Mouse (Mus musculus) erythroid progenitor cell, adult 5-6 weeks (primary cell): ENCODE data around the gene Gm37240. TPM values are rescaled to one million over a fixed set of nuclear protein-coding genes. Genes with fewer than 3 reads are reported as not detected.
"Not testable (repeated sequence)": the region's sequence is repeated elsewhere in the genome, so short reads cannot be mapped to it uniquely, and the experiment has no call there.

ENCODE experiments used
- ATAC-seq: replicated peaks from 2 replicates; pipeline ENCODE4 v1.8.0; 2016; ENCODE audit warnings: moderate number of reproducible peaks, mild to moderate bottlenecking, moderate TSS enrichment, inconsistent platforms; ENCODE audit not compliant: poor library complexity, low FRiP score, severe bottlenecking
- total RNA-seq, 2 experiments: library from RNA; stranded (forward) in 1 of 2; stranded (reverse) in 1 of 2; fragments of 150-400 nt in 1 of 2; fragments of 186-747, 209-891 nt in 1 of 2; gene quantifications; 2 replicates each; pipeline versions ENCODE4 v1.2.3 to v1.2.4; 2015 to 2017; ENCODE audit warnings: low replicate concordance in 2 of 2

The Gm37240 gene
- total RNA-seq, 2 experiments from 2014 or later: not detected

DNA sequence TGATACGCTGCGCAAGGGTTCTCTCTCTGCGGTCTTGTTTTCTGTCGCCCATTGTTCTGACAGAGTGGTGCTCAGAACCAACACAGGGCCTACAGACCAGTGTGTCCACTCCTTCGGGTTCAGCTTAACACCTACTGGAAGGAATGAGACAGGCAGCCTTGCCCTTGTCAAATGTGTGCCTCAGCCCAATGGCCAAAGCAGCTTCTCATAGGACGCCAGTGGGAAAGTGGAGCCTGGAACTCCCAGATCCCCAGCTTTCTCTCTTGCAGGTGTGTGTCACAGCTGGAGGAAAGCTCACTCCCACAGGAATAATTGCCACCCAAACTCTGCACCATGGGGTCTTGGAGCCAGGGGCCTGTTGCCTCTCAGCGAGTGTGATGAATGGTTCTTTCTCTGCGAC, 1222.6 kb downstream of the Gm37240 start:
- no peak for ATAC-seq

- no peak for ATAC-seq
Observed at GRCm38 (mm10) chr3:84663858-84664257, 1223.5 kb downstream of the Gm37240 start.

DNA sequence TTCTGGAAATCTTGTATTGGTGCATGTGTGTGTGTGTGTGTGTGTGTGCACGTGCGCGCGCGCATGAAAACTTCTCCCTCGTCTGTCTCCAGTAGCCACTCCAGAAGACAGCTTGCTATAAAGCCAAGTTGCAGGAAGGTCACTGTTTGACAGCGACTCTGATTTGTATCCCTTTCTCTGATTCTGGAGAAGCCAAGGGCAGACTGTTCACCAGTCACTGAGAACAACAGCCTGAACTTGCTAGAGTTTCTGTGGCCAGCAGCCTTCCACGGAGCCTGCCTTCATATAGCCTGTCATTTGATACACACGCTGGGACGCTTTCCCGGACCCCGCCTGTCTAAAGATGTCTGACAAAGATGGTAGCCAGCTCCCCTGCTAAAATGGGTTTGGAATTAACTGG, 1224.2 kb downstream of the Gm37240 start:
- no peak for ATAC-seq

DNA sequence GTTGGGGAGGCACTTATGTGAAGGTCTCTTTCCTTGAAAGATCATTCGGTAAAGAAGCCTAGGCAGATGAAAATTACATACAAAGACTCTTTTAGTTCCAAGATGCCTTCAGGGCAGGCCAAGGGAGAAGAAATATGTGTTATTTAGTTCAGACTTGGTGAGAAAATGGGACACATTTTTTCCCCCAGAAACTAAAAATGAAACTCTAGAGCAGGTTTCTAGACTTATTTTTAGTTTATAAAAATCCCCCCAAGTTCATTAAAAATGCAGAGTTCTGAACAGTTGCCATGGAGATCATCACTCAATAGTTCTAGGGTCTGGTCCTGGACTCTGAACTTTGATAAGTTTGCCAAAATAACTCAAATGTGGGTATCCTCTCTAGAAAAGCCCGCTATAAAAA, 1226.9 kb downstream of the Gm37240 start:
- no peak for ATAC-seq

- no peak for ATAC-seq
Observed at GRCm38 (mm10) chr3:84658872-84659271, 1228.4 kb downstream of the Gm37240 start.

DNA sequence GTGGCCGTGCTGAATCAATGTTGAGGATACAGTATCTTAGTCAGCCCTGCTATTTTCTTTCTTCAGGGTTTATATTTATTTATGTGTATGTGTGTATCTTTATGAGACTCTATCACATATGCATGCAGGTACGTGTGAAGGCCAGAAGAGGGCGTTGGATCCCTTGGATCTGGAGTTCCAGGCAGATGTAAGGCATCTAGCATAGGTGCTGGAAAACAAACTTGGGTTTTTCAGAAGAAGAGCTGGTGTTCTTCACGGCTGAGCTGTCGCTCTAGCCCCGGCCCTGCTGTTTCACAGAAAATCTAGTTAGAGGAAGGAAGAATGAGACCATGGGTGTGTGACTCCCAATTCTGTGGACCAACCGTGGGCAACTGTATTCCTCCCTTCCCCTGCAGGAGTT, 1229.3 kb downstream of the Gm37240 start:
- ATAC-seq: no peak

DNA sequence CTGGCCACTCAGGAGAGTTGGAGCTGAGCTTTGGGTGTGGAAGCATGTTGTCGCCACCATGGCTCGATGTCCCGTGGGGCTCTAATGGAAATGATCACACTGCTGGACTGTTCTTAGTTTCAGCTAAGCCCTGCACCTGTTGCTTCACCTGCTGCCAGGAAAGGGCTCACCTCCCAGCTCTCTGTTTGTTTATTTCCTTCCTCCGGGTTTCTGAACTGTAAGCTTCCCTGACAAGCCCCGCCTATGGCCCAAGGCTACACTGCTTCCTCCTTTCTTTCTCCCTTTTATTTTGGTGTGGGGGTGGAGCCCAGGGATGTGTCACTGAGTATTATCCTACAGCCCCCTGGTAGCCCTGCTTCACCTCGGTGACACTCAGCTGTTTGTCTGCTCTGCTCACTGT, 1230.1 kb downstream of the Gm37240 start:
- ATAC-seq: no peak

DNA sequence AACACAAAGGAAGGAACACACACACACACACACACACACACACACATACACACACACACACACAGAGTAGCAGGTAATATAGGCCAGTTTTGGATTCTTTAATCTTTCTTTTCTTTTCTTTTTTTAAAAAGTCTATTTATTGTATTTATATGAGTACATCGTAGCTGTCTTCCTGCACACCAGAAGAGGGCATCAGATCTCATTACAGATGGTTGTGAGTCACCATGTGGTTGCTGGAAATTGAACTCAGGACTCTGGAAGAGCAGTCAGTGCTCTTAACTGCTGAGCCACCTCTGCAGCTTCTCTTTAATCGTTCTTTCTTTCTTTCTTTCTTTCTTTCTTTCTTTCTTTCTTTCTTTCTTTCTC, 1231.5 kb downstream of the Gm37240 start:
- ATAC-seq: not testable (repeated sequence)

GRCm38 (mm10) chr3:84654900-84655784, 1232.2 kb downstream of the Gm37240 start:
- no peak for ATAC-seq

DNA sequence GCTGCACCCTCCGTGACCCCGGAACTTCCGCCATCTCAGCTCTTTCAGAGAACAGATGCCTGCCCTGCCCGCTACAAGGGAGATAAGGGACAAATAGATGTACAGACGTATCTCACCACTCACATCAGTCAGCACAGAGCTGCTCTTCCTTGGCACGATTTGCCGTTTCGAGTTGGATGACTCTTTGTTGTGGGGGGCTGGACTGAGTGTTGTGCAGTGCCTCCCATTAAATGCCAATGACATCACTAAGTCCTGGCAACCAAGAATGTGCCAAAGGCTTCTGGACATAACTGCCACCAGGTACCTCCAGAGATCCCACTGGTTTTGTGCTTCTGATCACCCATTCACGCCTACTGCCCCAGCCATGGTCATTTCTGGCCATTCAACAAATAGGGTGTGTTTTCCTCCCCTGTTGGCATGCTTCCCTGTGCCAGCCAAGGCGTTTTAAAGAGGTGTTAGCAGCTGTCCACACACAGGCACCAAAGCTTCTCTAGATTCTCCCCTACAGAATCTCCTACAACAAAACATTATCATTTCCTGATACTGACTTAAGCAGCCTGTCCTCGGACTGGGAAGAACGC, 1233.0 kb downstream of the Gm37240 start:
- ATAC-seq: 0 out of 2 replicates have a peak, but pooled peaks have one; percentile 30

DNA sequence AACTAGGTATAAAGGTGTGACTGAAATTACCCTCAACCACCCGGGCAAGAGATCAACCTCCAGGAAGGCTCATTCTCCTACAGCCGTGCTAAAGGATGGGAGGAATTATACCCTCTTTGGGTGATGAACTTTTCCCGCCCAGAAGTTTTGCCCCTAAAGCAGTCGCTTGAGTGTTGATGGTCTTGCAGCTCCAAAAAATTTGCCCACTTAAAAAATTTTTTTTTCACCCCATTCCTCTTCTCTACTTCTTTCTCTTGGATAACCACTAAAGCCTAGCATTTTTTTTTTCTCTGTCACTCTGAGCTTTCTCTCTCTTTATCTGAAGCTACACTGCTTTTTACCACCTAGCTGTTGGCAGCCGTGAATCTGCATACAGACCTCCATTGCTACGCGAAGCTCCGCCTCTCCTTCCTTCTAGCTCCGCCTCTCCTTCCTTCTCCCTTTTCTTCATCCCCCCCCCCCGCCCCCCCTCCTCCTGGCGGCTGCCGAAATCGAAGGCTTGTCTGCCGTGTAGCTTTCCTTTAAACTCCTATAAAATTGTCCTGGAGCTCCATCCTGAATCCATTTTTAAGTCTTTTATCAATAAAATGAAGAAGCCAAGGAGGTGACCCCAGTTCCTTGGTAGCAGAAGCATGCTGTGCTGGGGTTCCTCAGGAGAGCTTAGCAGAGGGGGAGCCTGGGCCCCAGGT, 1233.6 kb downstream of the Gm37240 start:
- no peak for ATAC-seq

GRCm38 (mm10) chr3:84652643-84653556, 1234.4 kb downstream of the Gm37240 start:
- ATAC-seq: no peak

DNA sequence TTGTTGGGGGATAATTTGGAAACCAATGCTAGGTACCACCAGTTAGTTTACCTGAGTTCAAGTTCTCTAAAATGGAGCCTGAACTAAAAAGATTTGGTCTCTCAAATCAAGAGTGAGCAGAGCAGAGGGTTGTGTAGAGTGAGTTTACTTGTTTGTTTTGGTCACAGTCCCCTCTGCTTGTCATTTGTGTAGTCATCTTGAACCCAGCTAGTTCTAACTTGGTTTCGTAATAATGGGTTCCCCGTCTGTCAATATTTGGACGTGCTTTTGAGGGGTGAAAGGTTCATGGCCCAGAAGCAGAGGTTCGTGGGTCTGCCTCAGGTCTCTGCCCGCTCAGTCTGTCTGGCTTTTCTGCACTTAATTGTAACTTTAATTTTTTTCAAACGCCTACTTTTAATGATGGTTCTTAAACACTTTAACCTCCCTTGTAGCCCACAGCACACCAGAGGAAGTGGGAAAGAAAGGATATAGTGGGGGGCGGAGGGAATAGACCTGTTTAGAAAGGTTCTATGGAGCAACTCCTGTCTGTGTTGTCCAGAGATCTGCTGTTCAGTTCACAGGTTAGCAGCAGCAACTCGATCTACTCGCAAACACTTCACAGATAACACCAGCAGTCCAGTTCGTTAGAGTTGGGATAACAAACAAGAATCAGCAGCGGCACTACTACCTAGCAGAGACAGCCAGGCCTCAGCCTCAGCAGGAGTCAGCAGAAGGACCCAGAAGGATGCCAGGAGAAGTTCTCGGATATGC, 1237.6 kb downstream of the Gm37240 start:
- no peak for ATAC-seq

DNA sequence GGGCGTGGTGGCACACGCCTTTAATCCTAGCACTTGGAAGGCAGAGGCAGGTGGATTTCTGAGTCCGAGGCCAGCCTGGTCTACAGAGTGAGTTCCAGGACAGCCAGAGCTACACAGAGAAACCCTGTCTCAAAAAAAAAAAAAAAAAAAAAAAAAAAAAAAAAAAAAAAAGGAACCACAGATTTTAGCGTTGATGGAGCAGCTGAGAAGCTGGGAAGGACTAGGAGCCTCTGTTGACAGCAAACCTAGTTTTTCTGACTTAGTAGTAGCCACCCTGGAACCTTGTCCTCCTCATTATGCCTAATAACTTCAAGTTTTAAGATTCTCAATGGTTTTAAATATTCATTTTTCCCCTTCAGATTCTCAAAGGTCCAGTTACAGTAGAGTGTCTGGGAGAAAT, 1239.2 kb downstream of the Gm37240 start:
- ATAC-seq: not testable (repeated sequence)

DNA sequence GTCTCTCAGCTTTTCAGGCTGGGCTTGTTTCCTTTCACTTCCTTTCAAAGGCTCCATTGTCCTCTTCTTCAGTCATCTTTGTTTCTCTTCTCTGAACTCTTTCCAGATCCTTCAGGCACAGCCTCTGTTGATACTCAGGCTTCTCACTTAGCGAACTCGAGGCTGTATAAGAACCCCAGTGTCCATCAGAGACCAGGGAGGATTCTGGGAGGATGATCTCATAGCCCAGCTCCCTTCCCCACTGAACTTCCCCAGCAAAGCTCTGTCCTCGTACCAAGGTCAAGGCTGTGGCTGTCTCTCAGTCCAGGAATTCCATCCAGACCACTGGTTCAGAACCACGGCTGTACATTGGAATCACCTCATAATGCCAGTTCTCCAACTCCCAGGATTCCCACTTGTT, 1239.7 kb downstream of the Gm37240 start:
- no peak for ATAC-seq

- ATAC-seq: no peak
Observed at GRCm38 (mm10) chr3:84646331-84646845, 1240.9 kb downstream of the Gm37240 start.

- no peak for ATAC-seq
Observed at GRCm38 (mm10) chr3:84646007-84646290, 1241.4 kb downstream of the Gm37240 start.

DNA sequence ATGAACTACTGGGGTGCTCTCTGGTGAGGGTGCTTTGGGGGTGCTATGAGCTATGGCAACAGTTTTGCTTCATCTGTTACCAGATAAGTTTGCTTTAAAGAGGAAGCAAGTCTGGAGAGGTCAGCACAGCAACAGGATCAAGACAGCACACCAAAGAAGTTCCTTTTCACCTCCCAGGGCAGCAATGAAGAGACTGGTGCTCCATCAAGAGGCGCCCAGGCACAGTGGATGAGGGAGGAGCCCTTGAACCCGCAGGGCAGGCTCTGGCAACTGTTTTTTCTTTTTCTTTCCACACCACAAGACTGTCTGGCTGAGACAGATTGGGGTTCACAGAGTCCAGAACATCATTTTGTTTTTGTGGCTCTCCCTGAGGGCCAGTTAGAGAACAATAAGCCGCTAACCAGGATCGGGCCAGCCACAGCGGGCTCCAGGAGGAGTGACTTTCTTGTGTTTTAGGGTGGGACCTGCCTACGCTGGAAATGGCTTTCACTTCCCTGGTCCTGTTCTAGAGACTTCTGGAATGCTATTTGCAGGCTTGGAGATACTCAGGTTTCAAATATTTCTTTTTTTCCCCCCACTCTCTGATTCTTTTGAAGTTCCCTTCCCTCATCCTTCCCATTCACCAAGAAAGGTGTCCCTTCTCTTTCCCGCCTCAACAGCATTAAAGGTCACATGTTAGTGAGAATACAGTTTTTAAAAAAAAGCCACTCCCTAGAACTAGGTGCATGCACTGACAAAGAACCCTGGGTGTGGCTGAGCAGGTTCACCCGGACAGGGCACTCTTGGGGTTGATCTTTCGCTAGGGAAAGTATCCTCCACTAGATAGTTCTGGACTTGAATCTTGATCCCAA, 1241.9 kb downstream of the Gm37240 start:
- no peak for ATAC-seq
